Mouse (Mus musculus) spleen, adult 12 weeks (tissue): ENCODE measurements around the gene Dync1i1.
"Not testable (repeated sequence)": the region's sequence is repeated elsewhere in the genome, so short reads cannot be mapped to it uniquely, and the experiment has no call there.

Source experiments
- DNase-seq: peaks from one replicate; pipeline ENCODE4 v3.0.0; 2022; ENCODE audit warnings: low spot score

Dync1i1 gene

GRCm38 (mm10) chr6:5725611-5726236, at the start of gene Dync1i1:
Gene Dync1i1, plus strand, starts transcription at chr6:5725639.
- no peak for DNase-seq

- DNase-seq = no peak
Observed at GRCm38 (mm10) chr6:5679738-5680137, 45.7 kb upstream of the Dync1i1 start.

GRCm38 (mm10) chr6:5701826-5702225, 23.6 kb upstream of the Dync1i1 start:
- DNase-seq = no peak

GRCm38 (mm10) chr6:5707894-5708293, 17.5 kb upstream of the Dync1i1 start:
- not testable (repeated sequence) for DNase-seq

- DNase-seq = no peak
Observed at GRCm38 (mm10) chr6:5710063-5710605, 15.3 kb upstream of the Dync1i1 start.

GRCm38 (mm10) chr6:5712620-5713019, 12.8 kb upstream of the Dync1i1 start:
- no peak for DNase-seq

GRCm38 (mm10) chr6:5715101-5715618, 10.3 kb upstream of the Dync1i1 start:
- no peak for DNase-seq

- no peak for DNase-seq
Observed at GRCm38 (mm10) chr6:5718955-5719354, 6.5 kb upstream of the Dync1i1 start.

- not testable (repeated sequence) for DNase-seq
Observed at GRCm38 (mm10) chr6:5720716-5721115, 4.7 kb upstream of the Dync1i1 start.

- no peak for DNase-seq
Observed at GRCm38 (mm10) chr6:5723986-5724385, 1.5 kb upstream of the Dync1i1 start.

GRCm38 (mm10) chr6:5726237-5726670, 815 bp downstream of the Dync1i1 start:
- no peak for DNase-seq

- DNase-seq = no peak
Observed at GRCm38 (mm10) chr6:5733217-5733616, 7.8 kb downstream of the Dync1i1 start.

GRCm38 (mm10) chr6:5734398-5734797, 9.0 kb downstream of the Dync1i1 start:
- no peak for DNase-seq

GRCm38 (mm10) chr6:5734862-5735261, 9.4 kb downstream of the Dync1i1 start:
- no peak for DNase-seq

- DNase-seq = no peak
Observed at GRCm38 (mm10) chr6:5739711-5740110, 14.3 kb downstream of the Dync1i1 start.

- no peak for DNase-seq
Observed at GRCm38 (mm10) chr6:5741395-5742032, 16.1 kb downstream of the Dync1i1 start.

- DNase-seq = no peak
Observed at GRCm38 (mm10) chr6:5750079-5750711, 24.8 kb downstream of the Dync1i1 start.

GRCm38 (mm10) chr6:5752128-5752527, 26.7 kb downstream of the Dync1i1 start:
- DNase-seq = no peak

GRCm38 (mm10) chr6:5752617-5753016, 27.2 kb downstream of the Dync1i1 start:
- DNase-seq = no peak

- no peak for DNase-seq
Observed at GRCm38 (mm10) chr6:5756509-5757130, 31.2 kb downstream of the Dync1i1 start.

GRCm38 (mm10) chr6:5762943-5763342, 37.5 kb downstream of the Dync1i1 start:
- DNase-seq = no peak

GRCm38 (mm10) chr6:5768576-5768975, 43.1 kb downstream of the Dync1i1 start:
- DNase-seq = no peak
